Mouse (Mus musculus) cerebellum, adult 2 months (tissue): ENCODE results near the gene Nup35.

ENCODE experiments used
- CTCF ChIP-seq: fragments of 200-500 bp; IDR thresholded peaks from 2 replicates; pipeline ENCODE4 v1.5.1; 2011; ENCODE audit warnings: low read depth, mild to moderate bottlenecking, control low read depth, low read length, moderate library complexity, borderline replicate concordance; ENCODE audit not compliant: insufficient read depth
- POLR2A ChIP-seq: fragments of 200-500 bp; IDR thresholded peaks from 2 replicates; pipeline ENCODE4 v1.6.1; 2011; ENCODE audit warnings: low read length, control low read depth, borderline replicate concordance; ENCODE audit not compliant: insufficient read depth

DNA sequence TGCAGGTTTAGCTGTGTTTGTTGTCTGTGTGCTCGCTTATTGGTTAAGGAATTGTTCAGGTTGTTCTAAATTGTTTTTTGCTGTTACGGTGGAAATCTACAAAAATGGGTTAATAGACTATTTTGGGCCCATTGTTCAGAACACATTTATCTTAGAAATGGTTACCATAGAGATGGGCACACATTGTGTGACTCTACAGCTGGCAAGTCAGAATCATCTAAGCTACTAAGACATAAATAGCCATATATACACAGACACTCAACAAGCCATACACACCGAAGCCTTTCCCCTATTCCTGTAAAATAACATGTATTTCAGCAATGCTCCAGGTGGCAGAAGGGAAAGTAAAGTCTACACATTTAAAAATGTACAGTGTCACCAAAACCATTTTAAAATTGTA, 17.2 kb upstream of the Nup35 start:
- TF ChIP-seq CTCF, result no peak
- no peak for TF ChIP-seq POLR2A
